Mouse (Mus musculus) frontal cortex, postnatal 25 days (tissue): ENCODE measurements around the gene Spata2.

Experiments used
- DNase-seq, 2 experiments: peaks; one replicate each; pipeline ENCODE4 v3.0.0; 2022; ENCODE audit warnings: low spot score in 2 of 2

Gene Spata2

DNA sequence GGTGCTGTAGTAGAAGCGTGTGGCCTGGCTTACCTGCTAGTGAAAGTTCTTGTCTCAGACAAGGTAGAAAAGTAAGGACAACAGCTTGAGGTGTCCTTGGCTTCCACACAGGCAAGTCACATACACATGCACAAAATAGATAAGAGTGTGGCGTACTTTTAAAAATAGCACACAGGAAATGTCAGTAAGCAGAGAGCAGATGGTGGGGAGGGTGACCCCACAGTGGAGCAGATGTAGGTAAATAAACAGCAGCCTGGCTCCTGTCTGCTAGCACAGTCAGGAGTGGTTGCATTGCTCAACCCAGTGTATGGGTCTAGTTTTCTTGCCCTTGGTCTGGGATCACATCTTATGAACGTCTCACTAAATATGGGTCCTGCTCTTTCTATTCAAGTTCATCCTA is 17.8 kb upstream of the Spata2 start:
- no peak for DNase-seq

DNA sequence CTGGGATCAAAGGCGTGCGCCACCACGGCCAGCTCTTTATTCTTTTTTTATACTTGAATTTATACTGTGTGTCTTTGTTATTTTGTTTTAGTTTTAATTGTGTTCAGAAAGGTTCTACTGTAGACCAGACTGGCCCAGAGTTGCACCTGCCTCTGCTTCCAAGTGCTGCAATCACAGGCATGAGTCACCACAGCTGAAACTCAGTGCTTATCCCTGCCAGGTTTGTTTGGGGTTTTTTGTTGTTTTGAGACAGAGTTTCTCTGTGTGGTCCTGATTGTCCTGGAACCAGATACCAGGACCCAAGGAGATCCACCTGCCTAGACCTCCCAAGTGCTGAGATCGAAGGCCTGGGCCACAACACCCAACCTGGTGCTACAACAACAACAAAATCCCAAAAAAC is 15.9 kb upstream of the Spata2 start:
- DNase-seq = no peak

DNA sequence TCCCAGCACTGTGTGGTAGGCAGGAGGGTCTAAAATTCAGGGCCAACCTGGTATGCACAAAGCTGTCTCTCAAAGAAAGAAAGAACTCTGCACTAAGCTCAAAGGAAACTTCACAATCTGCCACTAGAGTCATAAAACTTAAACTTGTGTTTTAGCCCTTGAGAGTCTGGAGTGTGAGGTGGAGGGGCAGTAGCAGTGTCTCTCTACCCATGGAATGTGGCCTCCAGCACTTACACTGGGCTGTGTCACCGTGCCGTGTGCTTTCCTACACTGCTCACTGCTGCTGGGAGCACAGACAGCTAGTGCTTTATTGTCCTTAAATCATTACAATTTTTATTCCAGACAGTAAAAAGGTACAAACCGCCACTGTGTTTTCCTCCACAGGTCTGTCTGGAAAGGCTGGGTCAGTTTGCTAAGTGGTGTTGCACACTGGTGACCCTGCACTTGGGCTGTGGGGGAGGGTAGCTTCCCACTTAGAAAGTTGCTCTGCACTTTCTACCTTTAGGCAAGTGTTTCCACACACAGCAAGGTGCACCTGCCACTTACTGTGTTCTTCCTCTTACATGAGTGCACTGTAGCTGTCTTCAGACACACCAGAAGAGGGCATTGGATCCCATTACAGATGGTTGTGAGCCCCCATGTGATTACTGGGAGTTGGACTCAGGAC is 15.2 kb upstream of the Spata2 start:
- no peak for DNase-seq

DNA sequence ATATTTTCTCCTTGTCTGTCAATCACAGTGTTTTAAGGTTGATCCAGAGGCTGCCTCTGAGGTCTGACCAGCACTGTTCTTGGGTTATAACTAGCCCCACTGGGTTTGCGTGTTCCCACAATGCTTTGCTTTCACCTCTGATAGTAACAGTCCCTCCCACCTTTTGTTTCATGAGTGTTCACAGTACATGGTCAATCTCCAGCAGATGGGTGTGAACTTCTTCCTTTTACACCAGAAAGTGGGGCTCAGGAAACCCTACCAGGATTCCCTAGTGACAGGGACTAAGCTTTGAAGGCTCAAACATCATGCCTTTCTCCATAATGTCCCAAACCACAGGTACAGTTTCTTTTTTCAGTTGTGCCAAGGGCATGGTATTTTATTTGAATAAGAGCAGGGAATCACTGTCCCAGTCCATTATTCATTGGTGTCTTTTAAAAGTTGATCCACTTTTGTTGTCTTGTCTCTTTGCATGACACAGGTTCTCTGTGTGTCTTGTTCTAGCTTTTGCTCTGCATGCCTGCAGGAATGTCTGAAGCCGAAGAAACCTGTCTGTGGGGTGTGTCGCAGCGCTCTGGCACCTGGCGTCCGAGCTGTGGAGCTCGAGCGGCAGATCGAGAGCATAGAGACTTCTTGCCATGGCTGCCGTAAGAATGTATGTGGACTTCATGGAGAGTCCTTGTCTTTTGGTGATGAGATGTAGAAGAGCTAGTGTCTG is 14.0 kb upstream of the Spata2 start:
- no peak for DNase-seq

DNA sequence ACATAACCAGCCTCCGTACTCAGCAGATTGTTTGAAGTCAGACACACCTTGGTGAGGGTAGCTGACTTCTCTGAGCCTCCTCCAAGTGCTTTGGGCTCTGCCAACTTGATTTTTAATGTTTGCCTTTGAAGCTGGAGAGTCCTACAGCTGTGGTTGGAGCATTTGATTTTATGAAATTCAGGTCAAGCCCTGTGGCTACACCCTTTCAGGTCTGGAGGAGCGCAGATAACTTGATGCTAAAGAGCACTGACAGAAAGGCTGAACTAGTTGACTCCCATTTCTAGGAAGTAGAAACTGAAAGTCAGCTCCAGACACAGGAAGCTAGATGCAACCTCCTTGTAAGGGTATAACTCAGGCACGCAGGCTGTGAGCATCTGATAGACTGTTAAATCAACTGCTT is 12.4 kb upstream of the Spata2 start:
- no peak for DNase-seq

DNA sequence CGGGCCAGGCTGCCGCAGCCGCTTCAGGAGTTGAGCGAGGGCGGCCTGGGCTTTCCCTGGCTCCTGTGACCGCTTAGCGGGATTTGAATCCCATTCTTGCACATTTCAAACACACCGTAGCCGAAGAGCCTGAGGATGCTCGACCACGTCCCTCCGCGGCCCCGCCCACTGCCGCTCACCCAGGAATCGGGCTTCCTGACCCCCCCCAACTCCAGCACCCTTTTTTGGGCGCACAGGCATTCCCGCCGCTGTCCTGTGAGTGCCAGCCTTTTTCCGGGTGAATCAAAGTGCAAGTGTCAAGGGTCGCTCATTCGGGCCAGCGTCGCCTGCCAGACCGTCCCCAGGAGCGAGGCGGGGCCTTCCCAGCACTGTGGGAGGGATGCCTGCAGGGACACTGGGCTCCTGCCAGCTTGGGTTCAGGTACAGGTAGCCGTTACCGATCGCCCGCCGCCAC is 11.2 kb upstream of the Spata2 start:
- DNase-seq = no peak

DNA sequence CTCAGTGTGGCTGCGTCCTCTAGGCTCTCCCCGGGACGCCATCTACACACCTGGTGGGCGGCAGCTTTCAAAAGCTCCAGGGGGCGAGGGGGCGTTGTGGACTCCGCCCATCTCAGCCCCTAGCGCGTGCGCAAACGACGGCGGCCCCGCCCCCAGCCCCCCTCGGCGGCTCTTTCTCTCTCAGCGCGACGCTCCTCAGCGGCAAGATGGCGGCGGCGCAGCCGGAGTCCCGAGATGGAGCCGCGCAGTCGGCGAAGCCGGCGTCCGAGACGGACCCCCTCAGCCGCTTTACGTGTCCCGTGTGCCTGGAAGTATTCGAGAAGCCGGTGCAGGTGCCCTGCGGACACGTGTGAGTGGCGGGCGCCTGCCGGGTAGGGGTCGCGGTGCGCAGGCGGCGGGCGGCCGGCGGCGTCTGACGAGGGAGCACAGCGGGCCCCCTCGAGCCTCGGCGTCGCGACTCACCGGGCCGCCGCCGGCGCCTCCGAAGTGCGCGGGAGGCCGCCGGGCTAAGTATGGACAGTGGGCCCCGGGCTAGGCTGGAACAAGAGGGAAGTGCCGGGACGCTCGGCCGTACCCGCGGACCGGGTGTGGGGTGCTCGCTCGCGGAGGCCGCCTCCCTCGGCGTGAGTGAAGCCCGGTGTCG is 10.7 kb upstream of the Spata2 start:
- peak; percentile 79 to 85 for DNase-seq

DNA sequence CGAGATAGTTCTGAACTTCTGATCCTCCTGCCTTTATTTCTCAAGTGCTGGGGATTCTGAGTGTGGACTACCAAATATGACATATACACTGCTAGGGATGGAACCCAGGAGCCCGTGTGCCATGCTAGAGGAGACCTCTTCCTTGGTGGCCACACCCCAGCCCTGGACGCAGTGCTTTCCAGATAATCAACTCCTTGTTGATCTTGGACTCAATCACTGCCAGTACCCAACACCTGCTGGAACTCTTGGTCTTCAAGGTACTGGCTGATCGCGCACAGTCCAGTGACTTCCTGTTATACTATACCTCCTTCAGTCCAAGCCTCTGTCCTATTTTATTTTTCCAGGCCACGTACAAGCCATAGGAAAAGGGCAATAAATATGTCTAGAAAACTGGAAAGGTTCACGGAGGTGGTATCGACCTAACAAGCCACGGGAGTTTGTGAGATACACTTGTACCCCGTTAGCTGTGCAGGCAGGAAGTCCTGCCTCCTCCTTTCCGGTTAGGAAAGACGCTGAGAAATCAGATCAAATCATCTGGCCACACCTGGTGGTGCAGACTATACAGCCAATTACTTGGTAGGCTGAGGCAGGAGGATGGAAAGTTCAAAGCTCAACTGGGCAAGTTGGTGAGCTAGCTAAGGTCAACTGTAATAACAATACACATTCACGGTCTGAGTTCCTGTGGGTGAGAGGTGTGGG is 10.0 kb upstream of the Spata2 start:
- DNase-seq = no peak

DNA sequence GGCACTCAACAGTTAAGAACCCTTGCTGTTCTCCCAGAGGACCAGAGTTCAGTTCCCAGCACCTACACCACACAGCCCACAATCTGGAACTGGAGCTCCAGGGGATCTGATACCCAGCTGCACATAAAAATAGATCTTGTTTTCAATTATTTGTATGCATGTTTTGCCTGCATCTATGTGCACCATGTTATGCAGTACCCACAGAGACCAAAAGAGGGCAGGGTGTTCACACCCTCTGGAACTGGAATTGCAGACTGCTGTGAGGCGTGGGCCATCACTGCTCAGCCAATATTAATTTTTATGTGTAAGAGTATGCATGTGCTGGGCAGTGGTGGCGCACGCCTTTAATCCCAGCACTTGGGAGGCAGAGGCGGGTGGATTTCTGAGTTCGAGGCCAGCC is 4.6 kb upstream of the Spata2 start:
- DNase-seq = no peak

DNA sequence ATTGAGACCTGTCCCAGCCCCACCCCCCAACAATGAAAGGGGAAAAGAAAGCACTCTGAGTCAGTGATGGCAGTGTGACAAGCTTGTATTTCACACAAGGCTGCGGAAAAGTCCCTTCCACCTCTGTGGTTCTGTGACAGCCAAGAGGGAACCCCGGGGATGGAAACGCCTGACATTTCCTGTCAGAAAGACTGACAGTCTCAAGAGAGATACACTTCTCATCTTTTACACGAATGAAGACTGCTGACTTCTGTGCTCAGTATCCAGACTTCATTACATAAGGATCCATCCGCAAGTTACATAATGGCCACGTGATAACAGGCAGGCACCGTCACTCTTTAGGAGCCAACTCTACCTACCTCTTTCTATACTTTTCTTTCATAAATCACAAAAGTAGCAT is 3.8 kb upstream of the Spata2 start:
- no peak for DNase-seq

DNA sequence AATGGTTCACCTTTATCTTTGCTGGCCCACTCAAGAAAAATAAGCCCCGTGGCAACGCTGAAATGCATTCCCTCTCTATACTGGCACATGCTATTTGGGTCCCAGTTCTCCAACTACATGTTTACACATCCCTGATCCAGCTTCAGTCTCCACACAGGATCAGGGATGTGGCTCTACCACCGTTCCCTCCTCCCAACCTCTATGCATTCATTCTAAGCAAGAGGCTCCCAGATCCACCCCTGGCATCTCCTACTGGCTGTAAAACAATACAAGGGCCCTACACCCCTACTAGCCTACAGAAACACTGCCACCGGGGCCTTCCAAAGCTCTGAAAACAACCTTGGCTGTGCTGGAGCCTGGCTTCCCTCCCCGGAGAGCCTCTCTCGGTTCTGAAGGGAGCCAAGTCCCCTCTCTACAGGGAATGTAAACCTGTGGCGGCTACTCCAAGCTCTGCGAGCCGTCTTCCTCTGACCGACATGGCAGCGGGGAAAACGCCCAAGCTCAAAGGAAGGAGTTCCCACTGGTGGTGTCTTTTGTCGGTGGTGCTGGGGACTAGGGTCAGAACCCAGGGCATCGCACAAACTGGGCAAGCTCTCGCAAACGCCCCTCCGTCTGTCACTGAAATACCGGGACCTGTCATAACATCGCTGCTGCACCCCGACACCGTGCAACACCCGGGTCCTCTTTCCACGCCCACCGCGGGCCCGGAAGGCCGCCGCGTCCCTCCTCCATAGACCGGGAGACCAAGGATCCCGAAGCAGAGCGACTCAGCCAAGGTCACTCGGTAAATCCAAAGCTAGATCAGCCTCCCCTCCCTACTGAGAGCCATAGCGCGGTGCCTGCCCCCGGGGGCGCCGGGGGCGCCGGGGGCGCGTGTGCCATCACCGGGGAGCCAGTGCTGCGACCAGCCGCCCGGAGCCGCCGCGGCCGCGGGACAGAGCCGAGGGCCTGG is 654 bp downstream of the Spata2 start, which contains the start of gene Rnf114:
Gene Rnf114, plus strand, starts transcription at position 889 of the 952 bp plus-strand sequence.
- no peak for DNase-seq

DNA sequence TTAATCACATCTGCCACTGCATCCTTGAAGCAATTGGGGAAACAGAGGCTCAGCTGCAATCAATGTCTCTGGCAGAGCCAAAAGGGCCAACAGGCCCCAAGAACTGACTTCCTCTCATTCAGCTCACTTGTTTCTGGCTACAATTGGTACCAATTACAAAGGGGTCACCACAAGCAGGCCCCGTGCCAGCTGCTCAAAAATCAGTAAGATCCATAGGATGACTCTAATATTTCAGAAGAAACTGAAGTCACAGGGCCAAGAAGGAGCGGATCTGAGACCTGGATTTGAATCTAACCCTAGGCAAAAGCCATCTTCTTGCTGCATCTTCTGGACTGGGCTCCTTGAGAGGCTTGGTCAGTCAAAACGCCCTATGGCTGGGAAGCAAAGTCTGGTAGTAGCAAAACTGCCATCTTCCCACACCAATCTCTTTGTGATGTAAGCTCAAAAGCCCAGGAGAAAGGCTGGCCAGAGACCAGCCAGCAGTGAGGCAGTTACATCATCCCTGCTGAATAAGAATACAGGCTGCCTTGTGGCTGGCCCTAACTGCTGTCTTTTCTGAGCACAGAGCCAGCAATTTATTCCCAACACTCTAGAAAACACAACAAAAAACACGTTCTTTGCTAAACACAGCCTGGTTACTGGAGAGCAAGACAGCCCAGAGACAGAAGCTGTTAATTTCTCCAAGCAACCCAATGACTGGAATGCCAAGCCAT is 1.7 kb downstream of the Spata2 start:
- DNase-seq = peak in 1 of 2 experiments; percentile 43

DNA sequence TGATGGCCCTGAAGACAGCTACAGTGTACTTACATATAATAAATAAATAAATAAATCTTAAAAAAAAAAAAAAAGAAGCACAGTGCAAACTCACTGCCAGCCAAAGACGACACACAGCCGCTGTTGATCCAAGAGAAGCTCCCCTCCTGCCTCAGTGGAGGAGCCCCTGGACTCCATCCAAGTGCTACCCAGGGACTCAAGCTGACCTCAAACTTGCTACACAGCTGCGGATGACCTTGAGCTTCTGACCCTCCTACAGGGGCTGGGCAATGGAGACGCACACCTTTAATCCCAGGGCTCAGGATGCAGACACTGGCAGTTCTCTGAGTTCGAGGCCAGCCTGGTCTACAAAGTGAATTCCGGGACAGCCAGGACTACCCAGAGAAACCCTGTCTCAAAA is 4.7 kb downstream of the Spata2 start:
- DNase-seq = no peak

DNA sequence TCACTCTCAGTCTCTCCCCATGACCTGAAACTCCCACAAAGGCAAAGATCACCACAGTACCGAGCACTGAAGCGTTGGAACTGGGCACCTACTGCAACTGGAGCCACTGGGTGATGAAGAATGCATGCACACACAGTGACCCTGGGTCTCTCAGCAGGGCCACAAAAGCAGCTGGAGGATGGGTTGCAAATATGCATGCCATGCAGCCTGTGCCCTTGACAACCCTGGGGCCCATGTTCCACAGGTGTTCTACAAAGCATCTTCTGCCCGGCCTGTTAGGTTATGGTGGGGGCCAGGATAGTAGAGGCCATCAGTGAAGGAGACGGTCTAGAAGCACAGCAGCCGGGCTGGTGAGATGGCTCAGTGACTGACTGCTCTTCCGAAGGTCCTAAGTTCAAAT is 5.1 kb downstream of the Spata2 start:
- no peak for DNase-seq

DNA sequence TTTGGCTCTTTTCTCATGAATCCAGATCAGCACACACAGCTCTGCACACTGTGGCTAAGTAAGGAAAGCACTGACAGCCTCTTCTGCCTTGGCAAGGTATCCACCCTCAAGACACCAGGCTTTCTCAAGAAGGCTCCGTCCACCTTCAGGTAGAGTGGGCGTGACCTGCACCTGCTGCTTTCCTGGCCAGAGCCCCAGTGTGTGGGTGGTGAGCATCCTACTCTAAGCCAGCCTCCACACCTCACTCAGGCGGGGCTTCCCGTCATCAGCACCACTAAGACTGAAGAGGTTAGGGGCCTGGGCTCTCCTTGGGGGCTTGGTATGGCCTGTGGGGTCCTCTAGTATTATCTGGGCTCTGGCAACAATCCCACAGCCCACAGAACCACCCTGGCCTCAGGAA is 6.1 kb downstream of the Spata2 start:
- no peak for DNase-seq

DNA sequence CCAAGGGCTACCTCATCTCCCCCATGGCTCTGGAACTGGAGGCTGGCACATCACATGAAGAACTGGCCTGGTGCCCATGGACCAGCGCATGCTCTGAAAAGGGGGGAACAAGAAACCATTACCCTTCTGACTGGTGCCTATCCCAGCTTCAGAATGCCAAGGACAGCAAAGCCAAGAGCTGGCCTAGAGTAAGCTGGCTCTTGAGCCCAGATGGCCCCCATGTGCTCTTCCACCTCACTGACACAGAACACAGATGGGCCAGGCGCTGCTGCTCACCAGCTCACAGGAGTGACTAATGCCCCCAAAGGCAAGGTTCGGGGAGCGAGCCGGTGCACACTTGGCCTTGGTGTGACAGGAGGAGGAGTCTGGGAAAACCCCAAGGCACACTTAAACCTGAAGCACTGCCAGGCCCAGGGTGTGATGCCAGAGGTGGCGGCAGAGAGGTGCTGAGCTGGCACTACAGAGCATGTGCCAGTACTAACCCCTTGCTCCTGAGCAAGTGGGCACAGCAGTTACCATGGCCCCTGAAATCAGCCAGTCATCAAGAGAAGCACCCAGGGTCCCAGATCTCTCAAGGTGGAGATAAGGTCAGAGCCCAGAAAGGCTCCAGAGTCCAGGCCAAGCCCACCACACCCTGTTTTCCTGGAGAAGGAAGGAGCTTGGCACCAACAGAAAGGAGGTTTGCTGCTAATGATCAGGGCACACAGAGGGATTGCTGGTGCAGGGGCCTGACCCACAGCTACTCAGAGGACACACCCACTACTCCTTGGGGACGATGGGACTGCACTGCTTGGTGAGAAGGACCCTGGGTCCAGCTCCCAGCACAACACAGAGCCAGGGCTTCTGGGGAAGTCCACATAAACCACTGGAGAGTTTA is 6.9 kb downstream of the Spata2 start:
- DNase-seq = no peak

DNA sequence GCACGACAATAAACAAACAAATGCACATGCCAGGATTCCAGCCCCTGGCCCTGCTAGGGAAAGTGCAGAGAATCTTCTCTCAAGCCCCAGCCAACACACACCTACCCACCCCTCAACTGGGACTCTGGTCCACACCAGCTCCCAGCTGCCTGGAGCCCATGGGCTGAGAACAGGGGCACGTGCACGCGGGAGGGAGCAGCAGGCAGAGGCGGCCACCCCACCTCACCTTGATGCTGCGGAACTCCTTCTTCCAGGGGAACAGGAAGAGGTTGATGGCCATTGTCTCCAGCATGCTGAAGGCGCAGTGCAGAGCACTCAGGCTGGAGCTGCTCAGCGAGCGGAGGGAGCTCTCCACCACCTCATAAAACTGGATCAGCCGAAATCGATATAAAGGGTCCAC is 7.8 kb downstream of the Spata2 start:
- DNase-seq = no peak

DNA sequence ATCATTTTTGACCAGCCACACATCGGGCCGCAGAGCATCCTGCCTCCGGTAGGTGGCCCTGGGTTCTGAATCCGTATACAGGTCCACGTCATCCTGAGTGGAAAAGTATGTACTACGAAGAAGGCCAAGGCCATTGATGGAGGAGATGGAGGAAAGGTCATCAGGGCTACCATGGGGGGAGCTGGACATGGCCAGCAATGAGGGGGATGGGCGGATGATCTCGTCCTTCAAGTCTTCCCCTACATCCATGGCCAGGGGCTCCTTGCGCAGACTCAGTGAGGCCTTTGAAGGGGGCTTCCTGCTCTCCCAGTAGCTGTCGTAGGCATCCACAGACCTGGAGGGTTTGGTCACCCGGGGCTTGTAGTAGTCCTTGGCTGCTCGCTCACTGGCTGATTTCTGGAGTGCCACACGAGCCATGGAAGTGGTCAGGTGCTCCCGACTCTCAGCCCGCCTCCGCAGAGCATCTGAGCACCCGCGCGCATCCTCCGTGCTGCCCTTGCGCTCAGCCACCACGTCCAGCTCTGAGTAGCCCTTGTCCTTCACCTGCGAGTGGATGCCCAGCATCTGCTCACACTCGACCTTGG is 8.8 kb downstream of the Spata2 start:
- DNase-seq = no peak
